Mouse (Mus musculus) layer of hippocampus, adult 2 months (tissue): ENCODE measurements at regions not wholly inside any gene's neighbourhood (a gene's known extent, or its start where the extent isn't known, plus 50 kb on each side); places are given as distances from the start of the nearest gene placed in this dataset.

Experiments used
- DNase-seq, 2 experiments: peaks; one replicate each; pipeline ENCODE4 v3.0.0; 2022; ENCODE audit warnings: low spot score in 2 of 2
- H3K27ac ChIP-seq: fragments of 200-600 bp; 2 replicates; pipeline ENCODE4 v1.8.1; 2022
- H3K4me3 ChIP-seq: fragments of 200-600 bp; 2 replicates; pipeline ENCODE4 v1.8.1; 2022; ENCODE audit warnings: mild to moderate bottlenecking
- CTCF ChIP-seq: fragments of 200-600 bp; conservative IDR thresholded peaks from 2 replicates; pipeline ENCODE4 v1.8.1; 2022; ENCODE audit warnings: antibody characterized with exemption, mild to moderate bottlenecking, moderate library complexity

DNA sequence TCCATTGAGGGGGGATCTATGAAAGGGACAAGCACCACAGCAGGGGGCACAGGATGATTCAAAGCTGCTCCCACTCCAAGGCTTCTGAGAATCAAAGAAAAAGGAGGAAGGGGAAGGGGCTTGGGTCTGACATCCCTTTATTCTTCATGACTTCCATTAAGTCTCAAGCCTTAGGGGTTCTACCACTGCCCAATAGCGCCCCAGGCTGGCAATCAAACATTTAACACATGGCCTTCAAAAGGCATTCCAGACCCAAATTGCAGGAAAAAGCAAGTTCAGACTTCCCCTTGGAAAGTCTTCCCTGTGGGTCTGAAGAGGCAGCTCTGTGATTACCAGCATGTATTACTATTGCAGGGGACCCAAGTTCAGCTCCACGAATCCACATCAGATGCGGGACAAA lies 377.2 kb downstream of the Lpin1 start:
- no peak for DNase-seq
- no peak overlapping the region for H3K27ac ChIP-seq
- H3K4me3 ChIP-seq, result no peak overlapping the region
- TF ChIP-seq CTCF, result peak; percentile 35; the same call in 1 of the 2 replicates

DNA sequence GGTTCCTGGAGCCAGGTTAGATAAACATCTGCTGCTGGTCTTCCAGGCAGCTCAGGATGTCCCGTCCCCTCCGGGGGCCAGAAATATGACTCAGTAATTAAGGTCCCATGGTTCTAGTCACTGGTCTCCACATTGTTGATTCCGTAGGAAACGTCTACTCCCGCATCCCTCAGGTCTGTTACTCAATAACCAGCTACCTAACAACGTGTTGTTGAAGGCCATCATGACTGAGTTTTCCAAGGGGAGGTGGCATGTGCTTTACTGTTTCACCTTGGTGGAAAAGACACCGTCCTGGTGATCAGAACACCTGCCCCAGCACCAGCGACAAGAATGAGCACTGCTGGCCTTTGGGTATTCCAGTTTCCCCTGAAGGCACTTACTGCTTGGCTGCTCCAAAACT lies 377.9 kb downstream of the Lpin1 start:
- no peak for TF ChIP-seq CTCF
- no peak overlapping the region; the same call in 1 of the 2 replicates for H3K27ac ChIP-seq
- DNase-seq, result no peak
- H3K4me3 ChIP-seq, result no peak overlapping the region

GRCm38 (mm10) chr12:16232051-16232450 lies 378.7 kb downstream of the Lpin1 start:
- H3K4me3 ChIP-seq, result peak overlapping the region; percentile 23; the same call in 1 of the 2 replicates
- no peak for TF ChIP-seq CTCF
- no peak for DNase-seq
- H3K27ac ChIP-seq, result peak overlapping the region; percentile 28; the same call in 1 of the 2 replicates

DNA sequence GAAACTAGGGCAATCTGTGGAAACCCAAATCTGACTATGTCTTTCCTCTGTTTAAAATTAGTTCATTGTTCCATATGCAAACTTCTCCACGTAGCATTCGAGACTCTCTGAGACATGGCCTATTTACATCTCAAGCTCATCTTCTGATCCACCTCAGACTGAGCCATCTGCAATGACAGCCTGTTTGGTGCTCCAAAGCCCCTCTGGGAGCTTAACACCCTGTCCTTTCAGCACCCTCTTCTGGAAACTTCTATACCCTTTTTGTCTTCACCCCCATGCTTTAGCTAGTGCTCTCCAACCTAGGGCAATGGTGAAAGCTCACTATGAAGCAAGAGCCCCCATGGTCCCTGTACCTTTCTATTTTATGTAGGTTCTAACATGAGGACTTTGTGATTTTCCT lies 379.7 kb downstream of the Lpin1 start:
- TF ChIP-seq CTCF, result peak; percentile 56
- DNase-seq, result no peak
- no peak overlapping the region for H3K4me3 ChIP-seq
- H3K27ac ChIP-seq, result no peak overlapping the region

DNA sequence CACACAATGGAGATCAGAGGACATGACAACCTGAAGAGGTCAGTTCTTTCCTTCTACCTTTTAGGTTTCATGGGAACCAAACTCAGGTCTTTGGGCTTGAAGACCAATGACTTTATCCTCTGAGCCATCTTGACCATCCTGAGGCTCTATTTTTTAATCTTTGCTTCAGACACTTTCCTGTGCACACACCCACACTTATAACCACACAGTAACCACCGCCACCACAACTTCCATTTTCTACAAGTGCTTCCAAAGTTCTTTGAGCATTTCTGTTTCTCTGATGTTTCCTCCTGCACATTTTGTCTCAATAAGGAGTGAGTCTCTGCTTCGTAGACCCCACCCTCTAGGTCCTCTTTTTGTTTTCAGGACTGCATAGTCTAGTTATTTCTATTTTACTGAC lies 385.3 kb downstream of the Lpin1 start:
- Histone ChIP-seq H3K27ac (no peak overlapping the region), H3K4me3 (no peak overlapping the region)
- DNase-seq, result no peak
- TF ChIP-seq CTCF, result no peak

DNA sequence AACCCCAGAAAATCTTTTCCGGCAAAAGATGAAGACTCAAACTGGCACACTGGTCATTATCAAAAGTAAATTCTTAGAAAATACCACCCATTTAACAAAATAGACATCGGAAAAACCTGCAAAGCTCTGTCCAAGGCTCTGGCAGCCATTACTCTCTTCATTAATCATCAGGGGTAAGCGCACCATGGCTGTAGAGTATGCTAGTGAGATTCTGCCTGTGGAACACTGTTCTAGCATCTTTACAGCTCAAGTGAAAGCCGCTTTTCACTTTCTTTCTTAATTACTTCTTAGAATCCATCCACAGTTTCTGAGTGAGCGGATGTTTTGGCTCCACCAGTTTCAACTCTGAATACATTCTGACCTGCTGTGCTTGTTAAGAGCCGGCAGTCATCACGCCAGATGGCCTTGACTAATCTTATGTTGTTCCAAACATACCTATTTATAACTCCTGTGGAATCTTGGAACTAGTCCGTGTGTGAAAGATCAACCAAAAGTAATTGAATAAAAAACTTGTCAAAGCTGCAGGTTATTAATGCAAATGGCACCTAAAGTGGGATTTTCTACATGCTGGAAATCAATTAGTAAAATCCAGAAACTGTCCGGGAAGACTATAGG lies 387.8 kb downstream of the Lpin1 start:
- Histone ChIP-seq H3K4me3 (no peak overlapping the region), H3K27ac (no peak overlapping the region)
- TF ChIP-seq CTCF, result no peak
- peak in 1 of 2 experiments; percentile 2 for DNase-seq

DNA sequence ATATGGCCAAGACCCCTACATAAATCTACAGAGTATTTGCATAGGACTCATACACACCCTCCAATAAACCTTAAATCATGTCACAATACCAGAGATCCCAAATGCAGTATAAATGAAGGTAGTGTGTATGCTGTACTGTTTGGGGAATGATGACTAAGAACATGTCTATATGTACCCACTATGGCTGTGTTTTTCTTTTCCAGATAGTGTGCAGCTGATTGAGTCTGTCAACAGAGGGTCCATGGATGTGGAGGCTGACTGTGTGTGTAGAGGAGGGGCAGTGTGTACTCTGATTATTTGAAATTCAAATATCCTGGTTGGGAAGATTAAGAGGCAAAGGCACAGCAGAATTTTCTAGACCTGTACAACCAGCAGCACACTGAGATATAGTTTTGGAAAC lies 388.6 kb downstream of the Lpin1 start:
- Histone ChIP-seq H3K4me3 (no peak overlapping the region), H3K27ac (no peak overlapping the region)
- TF ChIP-seq CTCF, result no peak
- DNase-seq, result no peak

DNA sequence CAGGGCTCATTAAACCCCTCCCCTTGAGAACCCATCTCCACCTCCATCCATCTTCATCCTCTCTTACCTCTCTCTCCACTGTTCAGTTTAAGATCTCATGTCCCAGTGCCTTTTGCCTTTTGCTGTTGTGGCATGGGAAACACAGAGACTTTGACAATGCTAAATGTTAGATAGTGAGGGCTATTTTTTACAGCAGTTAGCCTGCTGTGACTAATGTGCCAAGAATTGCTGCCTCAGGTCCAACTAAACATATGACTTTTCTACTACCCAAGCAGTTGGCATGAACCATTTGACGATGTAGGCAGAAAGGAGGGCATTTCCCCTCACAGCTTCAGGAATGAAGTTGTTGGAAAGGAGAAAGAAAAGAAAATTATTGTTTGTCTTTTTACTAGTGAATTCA lies 389.6 kb downstream of the Lpin1 start:
- TF ChIP-seq CTCF, result no peak
- DNase-seq, result no peak
- Histone ChIP-seq H3K4me3 (no peak overlapping the region), H3K27ac (no peak overlapping the region)

GRCm38 (mm10) chr12:16220561-16220960 lies 390.2 kb downstream of the Lpin1 start:
- no peak for TF ChIP-seq CTCF
- no peak for DNase-seq
- Histone ChIP-seq H3K4me3 (no peak overlapping the region), H3K27ac (no peak overlapping the region)

GRCm38 (mm10) chr12:16218906-16219305 lies 391.9 kb downstream of the Lpin1 start:
- no peak for TF ChIP-seq CTCF
- no peak for DNase-seq
- Histone ChIP-seq H3K27ac (no peak overlapping the region), H3K4me3 (no peak overlapping the region)

DNA sequence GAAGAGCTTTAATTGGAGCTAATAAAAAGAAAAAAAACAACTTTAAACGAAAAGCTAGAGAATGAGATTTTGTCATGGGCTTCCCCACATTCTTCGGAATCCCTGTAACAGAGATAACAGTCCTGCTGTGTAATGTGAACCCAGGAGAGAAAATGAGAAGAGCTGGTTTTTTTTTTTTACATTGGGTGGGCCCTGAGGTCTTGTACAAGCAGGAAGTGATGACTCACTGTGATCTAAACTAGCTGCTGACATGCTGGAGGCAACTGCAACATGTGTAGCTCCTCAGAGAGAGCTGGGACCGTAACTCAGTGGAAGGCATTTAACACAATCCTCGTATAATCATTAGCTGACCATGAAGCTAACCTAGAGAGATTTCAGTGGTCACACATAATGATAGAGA lies 393.8 kb upstream of the Trib2 start:
- no peak for DNase-seq
- TF ChIP-seq CTCF, result no peak
- H3K27ac ChIP-seq, result no peak overlapping the region
- no peak overlapping the region for H3K4me3 ChIP-seq

GRCm38 (mm10) chr12:16210111-16210510 lies 393.4 kb upstream of the Trib2 start:
- DNase-seq, result no peak
- no peak overlapping the region for H3K4me3 ChIP-seq
- H3K27ac ChIP-seq, result no peak overlapping the region
- TF ChIP-seq CTCF, result no peak

DNA sequence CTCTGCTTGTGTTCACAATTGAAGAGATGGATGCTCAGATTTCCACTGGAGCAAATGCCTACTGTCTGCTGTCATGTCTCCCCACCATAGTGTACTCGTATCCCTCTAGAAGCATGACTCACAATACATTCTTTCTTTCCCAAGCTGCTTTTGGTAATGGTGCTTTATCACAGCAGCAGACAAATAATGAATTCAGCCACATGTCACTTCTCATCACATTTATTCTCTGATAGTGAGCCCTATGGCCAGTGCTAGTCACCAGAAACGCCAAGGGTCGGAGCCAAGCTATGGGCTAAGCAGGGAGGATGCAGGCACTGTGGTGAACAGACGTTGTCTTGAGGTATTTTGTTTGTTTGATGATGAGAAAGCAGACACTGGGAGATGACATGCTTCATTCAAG lies 388.2 kb upstream of the Trib2 start:
- DNase-seq, result no peak
- no peak for TF ChIP-seq CTCF
- Histone ChIP-seq H3K4me3 (no peak overlapping the region), H3K27ac (no peak overlapping the region)

DNA sequence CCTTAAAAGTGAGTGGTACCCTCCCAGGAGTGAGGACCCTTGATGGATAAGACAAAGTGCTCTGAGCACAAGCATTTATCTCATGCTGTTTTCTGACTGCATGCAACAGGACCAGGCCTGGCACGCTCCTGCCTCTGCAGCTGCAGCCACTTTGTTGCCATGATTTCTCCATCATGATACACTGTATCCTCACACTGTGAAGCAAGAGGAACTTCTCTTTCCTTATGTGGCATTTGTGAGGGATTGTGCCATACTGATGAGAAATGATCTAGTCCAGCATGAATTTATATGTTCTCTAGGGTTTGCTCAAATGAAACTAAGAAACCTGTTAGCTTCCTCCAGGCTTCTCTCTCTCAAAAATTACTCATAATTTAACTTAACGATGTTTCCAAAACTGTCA lies 380.2 kb upstream of the Trib2 start:
- Histone ChIP-seq H3K27ac (no peak overlapping the region), H3K4me3 (no peak overlapping the region)
- no peak for TF ChIP-seq CTCF

More for the DNA sequence above, 380.2 kb upstream of the Trib2 start:
- no peak for DNase-seq
